Mouse (Mus musculus): ENCODE data around the gene Trp53i11. TPM values are rescaled to one million over a fixed set of nuclear protein-coding genes. Genes with fewer than 3 reads are reported as not detected.

The Trp53i11 gene
- polyA plus RNA-seq, 1 experiment from 2014 or later, result 171 TPM

DNA sequence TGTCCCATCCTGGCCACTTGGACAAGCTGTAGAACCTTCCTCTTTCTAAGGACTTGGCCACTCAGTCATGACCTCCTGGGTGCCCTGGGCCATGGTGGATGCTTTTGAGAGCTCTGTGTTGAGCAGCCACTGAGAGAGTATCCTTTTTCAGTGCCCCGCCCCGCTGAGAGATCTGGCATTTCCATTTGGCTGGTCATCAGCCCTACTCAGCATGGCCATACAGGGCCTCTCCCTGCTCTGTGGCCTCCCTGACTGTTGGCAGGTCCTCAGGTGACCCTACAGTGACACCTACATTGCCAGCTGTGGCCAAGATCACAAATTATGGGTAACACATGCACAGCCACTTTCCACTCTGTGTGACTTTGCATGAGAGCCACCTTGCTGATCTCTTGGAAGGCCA, 25.5 kb downstream of the Trp53i11 start:
- Histone ChIP-seq H3K9me3 (replicated peaks) (no peaks in the 10 kb centered on the region), H3K27ac (replicated peaks) (no peak overlapping the region), H3K4me3 (no peak overlapping the region), H3K27me3 (ENCODE audit: low read depth, poor library complexity, severe bottlenecking) (peaks cover 22% of the 10 kb centered on the region), H3K4me1 (peaks cover 31% of the 10 kb centered on the region), H3K36me3 (peaks cover 89% of the 10 kb centered on the region)
- no peak for DNase-seq (ENCODE audit: low spot score)
- WGBS, result 92% methylated on average over 2 of the region's 2 CpGs

DNA sequence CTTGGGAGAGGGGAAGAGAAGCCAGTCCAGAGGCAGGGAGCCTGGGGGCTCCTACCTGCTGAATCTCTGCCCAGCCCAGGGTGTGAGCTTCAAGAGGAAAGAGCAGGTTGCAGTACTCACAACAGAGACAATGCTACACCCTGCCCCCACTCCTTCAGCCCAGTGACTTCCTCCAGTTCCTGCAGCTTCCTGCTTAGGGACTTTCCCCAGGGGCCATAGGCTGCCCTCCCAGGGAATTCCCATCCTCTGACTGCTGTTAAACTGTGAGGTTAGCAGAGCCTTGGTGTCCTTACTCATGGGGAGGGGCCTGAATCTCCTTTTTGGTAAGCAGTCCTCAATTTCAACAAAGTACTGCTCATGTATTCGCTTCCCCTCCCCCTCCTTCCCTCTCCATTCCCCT, 26.8 kb downstream of the Trp53i11 start:
- Histone ChIP-seq H3K27me3 (ENCODE audit: low read depth, poor library complexity, severe bottlenecking) (peaks cover 35% of the 10 kb centered on the region), H3K36me3 (peaks cover 89% of the 10 kb centered on the region), H3K27ac (replicated peaks) (0 out of 2 replicates have a peak overlapping the region, but pooled peaks have one; percentile 4), H3K9me3 (replicated peaks) (no peaks in the 10 kb centered on the region), H3K4me1 (peaks cover 44% of the 10 kb centered on the region), H3K4me3 (no peak overlapping the region)
- WGBS, result 77% methylated on average over 1 of the region's 1 CpGs
- no peak for DNase-seq (ENCODE audit: low spot score)

DNA sequence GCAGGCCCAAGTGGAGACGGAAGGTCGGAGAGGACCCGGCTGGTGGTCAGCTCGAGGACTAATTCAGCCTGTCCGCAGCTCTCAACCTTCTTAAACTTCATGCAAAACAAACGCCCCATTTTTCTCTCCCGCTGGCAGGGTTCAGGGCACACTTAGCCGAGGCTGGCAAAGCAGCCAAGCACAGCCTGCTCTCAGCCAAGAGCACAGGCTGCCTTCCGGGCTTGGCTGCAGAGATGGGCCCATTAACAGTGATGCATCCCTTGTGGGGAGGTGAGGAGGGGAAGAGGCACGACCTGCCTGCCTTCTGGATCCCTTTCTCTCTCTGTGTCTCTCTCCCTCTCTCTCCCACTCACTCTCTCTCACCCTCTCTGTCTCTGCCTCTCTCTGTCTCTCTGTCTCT, 28.4 kb downstream of the Trp53i11 start:
- Histone ChIP-seq H3K9me3 (replicated peaks) (no peaks in the 10 kb centered on the region), H3K36me3 (peaks cover 89% of the 10 kb centered on the region), H3K4me3 (no peak overlapping the region), H3K4me1 (peaks cover 55% of the 10 kb centered on the region), H3K27me3 (ENCODE audit: low read depth, poor library complexity, severe bottlenecking) (peaks cover 49% of the 10 kb centered on the region), H3K27ac (replicated peaks) (no peak overlapping the region; the same call in 1 of the 2 replicates)
- 85% methylated on average over 10 of the region's 10 CpGs for WGBS
- DNase-seq (ENCODE audit: low spot score), result no peak

DNA sequence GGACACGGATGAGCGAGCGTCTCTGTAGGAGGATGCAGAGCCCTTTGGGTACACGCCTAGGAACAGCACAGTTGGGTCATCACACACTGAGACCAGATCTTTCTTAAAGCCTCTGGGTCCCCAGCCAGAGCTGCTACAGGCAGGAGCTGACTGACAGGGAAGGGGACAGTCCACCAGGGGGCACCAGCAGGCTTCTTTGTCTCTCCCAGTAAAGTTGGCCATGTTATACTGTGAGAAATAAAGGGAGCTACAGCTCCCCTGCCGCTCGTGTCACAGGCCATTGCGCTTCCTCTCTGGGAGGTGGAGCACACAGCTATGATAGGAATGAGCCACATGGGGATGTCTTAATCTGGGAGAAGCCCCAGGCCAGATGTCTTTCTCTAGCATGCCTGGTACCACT, 29.7 kb downstream of the Trp53i11 start:
- Histone ChIP-seq H3K4me3 (no peak overlapping the region), H3K27ac (replicated peaks) (peak overlapping the region; percentile 76), H3K27me3 (ENCODE audit: low read depth, poor library complexity, severe bottlenecking) (peaks cover 51% of the 10 kb centered on the region), H3K4me1 (peaks cover 65% of the 10 kb centered on the region), H3K36me3 (peaks cover 89% of the 10 kb centered on the region), H3K9me3 (replicated peaks) (no peaks in the 10 kb centered on the region)
- peak; percentile 92 for DNase-seq (ENCODE audit: low spot score)
- 8% methylated on average over 7 of the region's 7 CpGs for WGBS

DNA sequence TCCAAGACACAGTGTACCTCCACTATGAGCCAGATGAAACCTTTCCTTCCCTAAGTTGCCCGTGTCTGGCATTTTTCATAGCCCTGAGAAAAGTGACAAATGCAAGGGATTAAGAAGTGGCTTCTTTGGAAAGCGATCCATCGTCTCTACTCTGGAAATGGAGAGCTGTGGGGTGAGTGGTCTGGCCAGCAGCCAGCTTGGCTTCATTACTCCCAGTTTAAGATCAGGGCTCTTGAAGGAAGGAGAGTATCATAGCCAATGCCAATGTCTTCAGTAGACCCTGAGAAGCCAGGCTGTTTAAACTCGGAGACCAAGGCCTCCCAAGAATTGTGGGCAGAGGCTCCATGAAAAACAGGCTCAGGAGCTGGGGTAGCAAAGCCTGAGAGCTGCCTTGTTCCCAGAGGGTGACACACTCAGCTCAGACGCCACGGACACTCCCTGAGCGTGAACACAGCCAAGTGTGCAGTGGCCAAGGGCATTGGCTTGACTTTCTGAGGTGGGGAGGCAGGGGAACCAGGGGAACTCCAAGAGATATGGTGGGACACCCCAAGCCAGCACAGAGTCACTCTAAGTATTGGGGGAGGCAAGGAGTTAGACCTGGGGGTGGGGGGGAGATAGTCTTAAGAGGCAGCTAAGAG, 31.1 kb downstream of the Trp53i11 start:
- no peak overlapping the region for H3K4me3 ChIP-seq
- peaks cover 58% of the 10 kb centered on the region for H3K27me3 ChIP-seq (ENCODE audit: low read depth, poor library complexity, severe bottlenecking)
- 88% methylated on average over 7 of the region's 7 CpGs for WGBS
- peak overlapping the region; percentile 76 for H3K27ac ChIP-seq (replicated peaks)
- H3K36me3 ChIP-seq, result peaks cover 90% of the 10 kb centered on the region
- H3K4me1 ChIP-seq, result peaks cover 68% of the 10 kb centered on the region
- DNase-seq (ENCODE audit: low spot score), result no peak
- no peaks in the 10 kb centered on the region for H3K9me3 ChIP-seq (replicated peaks)

DNA sequence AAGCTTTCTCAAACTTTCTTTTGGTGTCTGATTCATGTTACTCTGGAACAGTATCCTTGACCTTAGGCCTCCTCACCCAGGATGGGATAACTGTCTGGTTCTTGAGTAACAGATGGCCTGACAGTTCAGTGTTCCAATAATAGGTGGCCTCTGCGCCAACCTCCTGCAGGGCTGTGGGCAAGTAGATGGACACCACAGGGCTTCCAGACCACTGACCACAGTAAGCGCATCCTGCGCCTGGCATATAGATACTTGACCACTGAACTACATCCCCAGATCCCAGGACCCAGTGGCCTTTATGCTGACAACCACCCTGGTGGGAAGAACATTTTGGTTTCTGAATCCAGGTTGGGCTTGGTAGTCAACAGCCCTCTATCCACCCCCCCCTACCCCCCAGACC, 32.2 kb downstream of the Trp53i11 start:
- Histone ChIP-seq H3K27me3 (ENCODE audit: low read depth, poor library complexity, severe bottlenecking) (peaks cover 61% of the 10 kb centered on the region), H3K4me1 (peaks cover 70% of the 10 kb centered on the region), H3K36me3 (peaks cover 91% of the 10 kb centered on the region), H3K4me3 (no peak overlapping the region), H3K27ac (replicated peaks) (peak overlapping the region; percentile 33; the same call in 1 of the 2 replicates), H3K9me3 (replicated peaks) (no peaks in the 10 kb centered on the region)
- 95% methylated on average over 3 of the region's 3 CpGs for WGBS
- no peak for DNase-seq (ENCODE audit: low spot score)

DNA sequence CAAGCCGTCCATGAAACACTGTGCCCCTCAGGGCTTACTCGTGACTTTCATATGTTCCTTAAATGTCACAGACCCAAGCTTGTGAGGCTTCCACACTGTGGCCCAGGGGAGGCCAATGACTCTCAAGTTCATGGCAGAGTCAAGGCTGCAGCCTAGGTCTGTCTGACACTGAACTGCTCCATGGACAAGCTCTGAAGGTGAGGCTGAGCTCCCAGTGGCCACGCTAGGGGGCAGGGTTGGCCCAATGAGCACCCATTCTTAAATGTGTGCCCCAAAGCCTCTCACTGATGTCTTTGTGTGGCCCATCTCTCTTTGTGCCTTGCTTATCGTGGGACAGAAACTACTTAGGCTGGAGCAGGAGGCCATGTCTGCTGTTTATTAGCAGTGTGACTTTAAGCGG, 33.1 kb downstream of the Trp53i11 start:
- 62% methylated on average over 5 of the region's 5 CpGs for WGBS
- H3K4me1 ChIP-seq, result peaks cover 66% of the 10 kb centered on the region

DNA sequence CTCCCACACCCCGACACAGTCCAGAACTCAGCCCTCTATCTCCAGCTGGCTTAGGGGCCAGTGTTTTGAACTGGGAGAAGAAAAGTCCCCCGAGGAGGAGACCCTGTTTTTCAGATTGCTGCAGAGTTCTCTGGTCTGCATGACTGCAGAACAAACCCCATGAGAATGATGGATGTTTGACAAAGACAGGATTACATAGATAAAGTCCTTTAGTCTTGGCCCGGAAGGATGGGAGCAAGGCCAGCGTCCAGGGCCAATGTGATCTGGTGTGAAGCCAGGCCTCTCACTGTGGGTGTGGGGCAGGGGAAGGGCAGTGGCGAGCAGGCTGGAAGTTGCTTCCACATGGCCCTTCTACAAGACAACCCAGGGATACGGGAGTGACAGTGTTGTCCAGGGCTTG, 36.1 kb downstream of the Trp53i11 start:
- Histone ChIP-seq H3K4me3 (no peak overlapping the region), H3K27me3 (ENCODE audit: low read depth, poor library complexity, severe bottlenecking) (peaks cover 33% of the 10 kb centered on the region), H3K4me1 (peaks cover 78% of the 10 kb centered on the region), H3K27ac (replicated peaks) (peak overlapping the region; percentile 57), H3K36me3 (peaks cover 61% of the 10 kb centered on the region), H3K9me3 (replicated peaks) (no peaks in the 10 kb centered on the region)
- no peak for DNase-seq (ENCODE audit: low spot score)
- WGBS, result 68% methylated on average over 6 of the region's 6 CpGs

More for the DNA sequence above, 33.1 kb downstream of the Trp53i11 start:
- DNase-seq (ENCODE audit: low spot score), result no peak
- Histone ChIP-seq H3K27ac (replicated peaks) (peak overlapping the region; percentile 72), H3K9me3 (replicated peaks) (no peaks in the 10 kb centered on the region), H3K4me3 (no peak overlapping the region), H3K27me3 (ENCODE audit: low read depth, poor library complexity, severe bottlenecking) (peaks cover 55% of the 10 kb centered on the region), H3K36me3 (peaks cover 83% of the 10 kb centered on the region)

DNA sequence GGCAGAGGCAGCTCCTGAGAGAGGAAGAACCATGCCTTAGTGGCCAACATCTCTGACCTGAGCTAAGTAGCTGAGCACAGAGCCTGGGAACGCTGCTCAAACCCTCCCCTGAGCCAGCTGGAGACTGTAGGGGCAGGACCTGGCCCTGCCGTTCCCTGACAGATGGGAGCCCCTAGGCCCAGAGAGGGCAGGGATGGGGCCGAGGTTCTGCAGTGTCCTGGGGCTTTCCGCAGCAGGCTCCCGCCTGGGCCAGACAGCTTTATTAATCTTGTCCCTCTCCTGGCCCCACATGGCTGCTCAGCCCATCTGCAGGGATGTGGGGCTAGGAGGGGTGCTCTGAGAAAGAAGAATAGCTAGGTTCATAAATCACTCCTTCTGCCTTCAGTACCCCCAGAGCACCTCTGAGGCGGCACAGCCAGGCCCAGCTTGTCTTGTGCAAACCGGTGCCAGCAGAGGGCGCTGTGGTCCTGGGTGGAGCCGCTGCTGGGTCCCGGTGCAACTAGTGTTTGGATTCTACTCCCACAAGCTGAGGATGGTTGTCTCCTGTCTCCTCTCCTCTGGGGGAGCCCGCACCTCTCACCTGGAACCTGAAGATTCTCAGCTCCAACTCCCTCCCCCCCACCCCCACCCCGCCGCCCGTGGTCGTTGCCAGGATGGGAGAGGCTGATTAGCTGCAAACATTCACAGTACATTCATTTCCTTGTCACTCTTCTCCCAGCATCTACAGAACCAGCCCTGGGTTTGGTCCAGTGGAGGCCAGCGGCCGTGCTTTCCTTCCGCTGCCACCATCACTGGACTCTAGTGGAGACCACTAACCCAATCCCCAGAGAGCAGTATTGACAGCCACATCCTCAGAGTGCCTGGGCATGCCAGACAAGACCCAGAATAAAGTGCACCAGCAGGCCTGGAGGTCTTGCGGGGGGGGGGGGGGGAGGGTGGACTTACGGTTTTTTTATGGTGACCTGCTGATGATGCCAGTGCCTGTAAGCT, 39.6 kb downstream of the Trp53i11 start:
- H3K4me3 ChIP-seq, result peak overlapping the region; percentile 49

DNA sequence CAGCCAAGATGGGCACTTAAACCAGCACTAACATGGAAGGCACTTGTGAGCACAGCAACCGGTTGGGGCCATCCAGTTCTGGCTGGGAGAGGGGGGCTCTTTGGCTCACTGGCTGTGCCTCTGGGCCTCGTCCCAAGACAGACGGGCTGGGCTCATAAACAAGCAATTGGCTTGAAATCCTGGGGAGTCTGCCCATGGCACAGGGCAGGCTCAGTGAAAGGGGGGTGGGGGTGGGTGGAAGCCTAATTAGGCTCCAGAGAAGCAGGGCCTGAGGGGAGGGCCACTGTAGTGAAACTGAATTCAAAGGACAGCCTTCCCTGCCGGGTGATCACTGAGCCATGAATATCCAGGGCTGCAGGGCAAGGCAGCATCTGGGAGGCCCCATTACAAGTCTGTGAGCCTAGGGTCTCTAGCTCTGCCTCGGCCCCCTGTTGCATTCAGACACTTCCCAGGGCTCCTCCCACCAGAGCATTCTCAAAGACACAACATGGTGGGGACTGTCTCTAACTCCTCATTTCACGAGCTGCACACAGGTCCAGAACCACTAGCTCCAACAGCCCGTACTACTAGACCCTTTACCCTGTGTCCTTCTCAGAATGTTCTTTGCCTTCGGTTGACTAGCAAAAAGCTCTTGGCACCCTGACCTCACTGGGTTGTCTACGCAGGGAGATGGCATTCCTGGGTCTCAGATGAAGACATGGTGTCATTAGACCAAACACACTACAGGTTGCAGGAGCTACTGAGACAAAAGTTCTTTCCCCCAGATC, 40.5 kb downstream of the Trp53i11 start:
- Histone ChIP-seq H3K4me1 (peaks cover 89% of the 10 kb centered on the region), H3K36me3 (peaks cover 29% of the 10 kb centered on the region), H3K27me3 (ENCODE audit: low read depth, poor library complexity, severe bottlenecking) (peaks cover 7% of the 10 kb centered on the region; the same call in 1 of the 2 replicates), H3K4me3 (peak overlapping the region; percentile 49), H3K27ac (replicated peaks) (peak overlapping the region; percentile 94), H3K9me3 (replicated peaks) (no peaks in the 10 kb centered on the region)
- 10% methylated on average over 9 of the region's 9 CpGs for WGBS
- peak; percentile 82 for DNase-seq (ENCODE audit: low spot score)

More for the DNA sequence above, 39.6 kb downstream of the Trp53i11 start:
- H3K36me3 ChIP-seq, result peaks cover 39% of the 10 kb centered on the region
- peak overlapping the region; percentile 94 for H3K27ac ChIP-seq (replicated peaks)
- H3K9me3 ChIP-seq (replicated peaks), result no peaks in the 10 kb centered on the region
- peaks cover 81% of the 10 kb centered on the region for H3K4me1 ChIP-seq
- WGBS, result 8% methylated on average over 20 of the region's 20 CpGs
- DNase-seq (ENCODE audit: low spot score), result peak; percentile 94
- peaks cover 9% of the 10 kb centered on the region; the same call in 1 of the 2 replicates for H3K27me3 ChIP-seq (ENCODE audit: low read depth, poor library complexity, severe bottlenecking)

DNA sequence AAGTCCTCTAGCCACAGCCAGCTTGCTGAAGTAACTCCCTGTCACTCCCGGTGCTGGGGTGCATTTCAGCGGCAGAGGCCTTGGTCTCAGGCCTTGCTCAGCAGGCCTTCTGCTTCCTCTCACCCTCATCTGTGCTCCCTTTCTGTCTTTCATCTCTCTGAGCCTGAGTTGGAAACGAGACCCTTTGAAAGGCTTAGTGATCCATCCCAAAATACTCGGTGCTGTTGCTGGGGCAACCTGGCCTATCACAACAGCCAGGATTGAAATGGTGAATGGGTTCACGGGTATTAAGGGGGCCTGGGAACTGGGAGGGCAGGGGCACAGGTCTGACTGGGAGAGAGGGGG, 41.1 kb downstream of the Trp53i11 start:
- Histone ChIP-seq H3K27me3 (ENCODE audit: low read depth, poor library complexity, severe bottlenecking) (peaks cover 3% of the 10 kb centered on the region; the same call in 1 of the 2 replicates), H3K27ac (replicated peaks) (peak overlapping the region; percentile 94), H3K36me3 (peaks cover 24% of the 10 kb centered on the region), H3K4me1 (peaks cover 88% of the 10 kb centered on the region), H3K9me3 (replicated peaks) (no peaks in the 10 kb centered on the region), H3K4me3 (peak overlapping the region; percentile 49)
- 3% methylated on average over 5 of the region's 5 CpGs for WGBS
- DNase-seq (ENCODE audit: low spot score), result peak; percentile 86

DNA sequence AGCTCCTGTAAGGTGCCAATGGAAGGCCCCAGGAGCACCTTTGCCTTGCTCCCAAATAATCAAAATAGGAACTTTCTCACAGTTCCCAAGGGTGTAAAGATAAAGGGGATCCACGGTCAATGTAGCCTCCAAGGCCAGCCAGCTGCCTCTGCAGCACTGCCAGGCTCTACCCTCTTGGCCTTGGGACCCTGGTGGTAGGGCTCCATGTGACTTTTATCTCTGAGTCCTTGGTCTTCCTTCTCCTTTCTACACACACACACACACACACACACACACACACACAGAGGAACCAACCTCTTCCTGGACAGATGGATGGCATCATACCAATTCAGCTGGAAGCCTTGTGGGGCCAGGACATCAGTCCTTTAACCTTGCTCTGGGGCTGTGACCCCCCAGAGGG, 44.8 kb downstream of the Trp53i11 start:
- WGBS, result 62% methylated on average over 1 of the region's 1 CpGs
- H3K4me1 ChIP-seq, result peaks cover 72% of the 10 kb centered on the region
- H3K27ac ChIP-seq (replicated peaks), result peak overlapping the region; percentile 94
- H3K9me3 ChIP-seq (replicated peaks), result no peaks in the 10 kb centered on the region; the same call in 1 of the 2 replicates
- peaks cover 36% of the 10 kb centered on the region for H3K36me3 ChIP-seq
- DNase-seq (ENCODE audit: low spot score), result no peak
- H3K4me3 ChIP-seq, result no peak overlapping the region
- H3K27me3 ChIP-seq (ENCODE audit: low read depth, poor library complexity, severe bottlenecking), result 0 out of 2 replicates have a peak, but pooled peaks cover 3% of the 10 kb centered on the region
